Mouse (Mus musculus) heart, embryonic 11.5 days (tissue): Measurements from ENCODE around the gene Ms4a7. TPM values are rescaled to one million over a fixed set of nuclear protein-coding genes. Genes with fewer than 3 reads are reported as not detected.
A peak's percentile ranks its signal among the peaks of the same experiment; 100 is the strongest.
"Not testable (repeated sequence)": the region's sequence is repeated elsewhere in the genome, so short reads cannot be mapped to it uniquely, and the experiment has no call there.

Source experiments
- ATAC-seq: fragments of 200-750 bp; cut with Nextera tagmentation; replicated peaks from 2 replicates; pipeline ENCODE4 v1.8.0; 2017; ENCODE audit warnings: moderate library complexity; ENCODE audit not compliant: insufficient number of reproducible peaks, low FRiP score, low TSS enrichment
- H3K27ac ChIP-seq: fragments of 300-500 bp; sonication (generic); 2 replicates; pipeline ENCODE4 v1.5.1; 2014; ENCODE audit warnings: mild to moderate bottlenecking, low read depth, low read length
- H3K27me3 ChIP-seq: fragments of 300-500 bp; sonication (generic); 2 replicates; pipeline ENCODE4 v1.6.1; 2014; ENCODE audit warnings: mild to moderate bottlenecking, low read length, mixed read lengths; ENCODE audit not compliant: control insufficient read depth, insufficient read depth
- H3K36me3 ChIP-seq: fragments of 300-500 bp; sonication (generic); 2 replicates; pipeline ENCODE4 v1.6.1; 2014; ENCODE audit warnings: mild to moderate bottlenecking, low read length, moderate library complexity, mixed read lengths; ENCODE audit not compliant: control insufficient read depth, insufficient read depth
- H3K4me1 ChIP-seq: fragments of 300-500 bp; sonication (generic); 2 replicates; pipeline ENCODE4 v1.6.1; 2014; ENCODE audit warnings: low read length; ENCODE audit not compliant: control insufficient read depth, insufficient read depth
- H3K4me2 ChIP-seq: fragments of 300-500 bp; sonication (generic); 2 replicates; pipeline ENCODE4 v1.6.1; 2014; ENCODE audit warnings: mild to moderate bottlenecking, moderate library complexity
- H3K4me3 ChIP-seq: fragments of 300-500 bp; sonication (generic); 2 replicates; pipeline ENCODE4 v1.5.1; 2014; ENCODE audit warnings: low read depth, low read length
- H3K9ac ChIP-seq: fragments of 300-500 bp; sonication (generic); 2 replicates; pipeline ENCODE4 v1.6.1; 2014; ENCODE audit warnings: mild to moderate bottlenecking, low read depth, low read length, moderate library complexity
- H3K9me3 ChIP-seq: fragments of 300-500 bp; sonication (generic); replicated peaks from 2 replicates; pipeline ENCODE4 v1.6.1; 2016; ENCODE audit warnings: low read length; ENCODE audit not compliant: control insufficient read depth
- WGBS: fragments of 180-500 bp; shearing (Covaris S2); extraction: QIAGEN DNeasy Blood & Tissue Kit; methylation state at CpG from one replicate; pipeline ENCODE4 v1.1.7; 2014; ENCODE audit not compliant: insufficient replicate concordance; 5-methylcytosine and 5-hydroxymethylcytosine counted together
- polyA plus RNA-seq: library from polyadenylated mRNA; unstranded; fragments of >200 nt; fragmentation: Nextera tagmentation; extraction: Ambion mirVana; gene quantifications from 2 replicates; pipeline ENCODE4 v1.2.1, GENCODE M21; 2014

Gene Ms4a7
- polyA plus RNA-seq, 1 experiment from 2014 or later = 0.49 TPM

DNA sequence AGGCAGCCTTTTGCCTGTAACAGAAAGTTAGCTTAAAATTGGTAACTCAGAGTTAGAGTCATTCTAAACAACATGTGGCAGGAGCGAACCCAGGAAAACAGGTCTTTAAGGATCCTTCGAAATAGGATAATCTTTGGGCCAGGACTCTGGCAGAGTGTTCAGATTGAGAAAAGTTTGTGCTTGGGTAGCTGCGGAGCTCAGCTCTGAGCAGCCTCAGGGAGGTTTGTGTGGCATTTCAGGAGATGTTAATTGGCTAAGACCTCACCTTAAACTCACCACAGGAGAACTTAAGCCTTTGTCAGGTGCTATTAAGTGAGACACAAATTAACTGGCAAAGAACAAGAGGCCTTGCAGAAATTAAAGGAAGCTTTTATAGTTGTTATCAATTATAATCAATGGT lies 42.3 kb downstream of the Ms4a7 start:
- not testable (repeated sequence) for H3K4me1 ChIP-seq, ATAC-seq, H3K27me3 ChIP-seq, H3K27ac ChIP-seq, H3K9me3 ChIP-seq, H3K9ac ChIP-seq, H3K36me3 ChIP-seq
- Histone ChIP-seq H3K4me3 (peak overlapping the region; percentile 46), H3K4me2 (peak overlapping the region; percentile 62)
- 10% methylated on average over 3 of the region's 3 CpGs for WGBS

DNA sequence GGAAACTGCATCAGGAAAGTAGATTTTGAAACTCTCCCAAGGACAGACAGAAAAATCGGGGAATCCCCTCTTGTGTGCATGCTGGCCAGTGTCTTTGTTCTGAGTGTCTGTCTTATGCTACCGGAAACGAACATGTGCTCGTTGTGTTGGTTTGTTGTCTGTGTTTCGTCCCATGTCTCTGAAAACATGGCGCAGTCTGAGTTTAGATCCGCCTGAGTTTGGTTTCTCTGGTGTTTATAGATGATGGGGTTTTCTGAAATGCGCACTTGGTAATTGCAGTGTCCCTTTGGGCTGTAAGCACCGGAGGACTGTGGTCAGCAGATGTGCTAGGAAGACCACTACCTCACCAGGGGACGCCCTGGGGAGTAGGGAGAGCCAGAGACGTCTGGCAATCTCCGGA lies 43.0 kb downstream of the Ms4a7 start:
- no peaks in the 10 kb centered on the region for H3K27me3 ChIP-seq
- H3K9me3 ChIP-seq = no peaks in the 10 kb centered on the region
- no peaks in the 10 kb centered on the region for H3K36me3 ChIP-seq
- no peaks in the 10 kb centered on the region for H3K4me1 ChIP-seq
- no peak overlapping the region for H3K27ac ChIP-seq
- H3K9ac ChIP-seq = peak overlapping the region; percentile 71
- H3K4me2 ChIP-seq = peak overlapping the region; percentile 62
- H3K4me3 ChIP-seq = peak overlapping the region; percentile 46
- no peak for ATAC-seq
- WGBS = 4% methylated on average over 12 of the region's 12 CpGs

DNA sequence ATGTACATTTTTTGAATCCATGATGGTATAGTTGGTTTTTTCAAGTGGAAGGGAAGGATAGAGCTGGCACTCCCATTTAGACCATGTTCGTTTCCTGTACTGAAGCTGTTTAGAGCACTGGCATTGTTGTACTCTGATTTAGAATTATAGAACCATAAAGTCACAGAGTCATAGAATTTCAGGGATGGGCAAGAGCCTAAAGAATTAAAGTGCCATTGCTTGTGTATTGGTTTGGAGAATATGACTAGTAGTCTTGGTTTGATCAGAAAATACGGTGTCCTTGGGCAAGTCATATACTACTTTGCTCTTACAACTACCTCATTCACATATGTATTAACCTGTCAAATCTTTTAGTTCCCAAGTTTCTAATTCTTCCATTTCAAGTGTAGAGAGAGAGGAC lies 52.2 kb downstream of the Ms4a7 start, which contains the start of gene Ms4a5:
Ms4a5 (minus strand) TSS at position 101 of the 400 bp plus-strand sequence.
- Histone ChIP-seq H3K9me3 (no peaks in the 10 kb centered on the region), H3K4me1 (no peaks in the 10 kb centered on the region), H3K36me3 (no peaks in the 10 kb centered on the region), H3K27me3 (no peaks in the 10 kb centered on the region), H3K27ac (no peak within 1 kb of the TSS), H3K4me2 (no peak within 1 kb of the TSS), H3K4me3 (no peak within 1 kb of the TSS), H3K9ac (no peak within 1 kb of the TSS)
- no peak for ATAC-seq
- WGBS = 78% methylated on average over 2 of the region's 2 CpGs

DNA sequence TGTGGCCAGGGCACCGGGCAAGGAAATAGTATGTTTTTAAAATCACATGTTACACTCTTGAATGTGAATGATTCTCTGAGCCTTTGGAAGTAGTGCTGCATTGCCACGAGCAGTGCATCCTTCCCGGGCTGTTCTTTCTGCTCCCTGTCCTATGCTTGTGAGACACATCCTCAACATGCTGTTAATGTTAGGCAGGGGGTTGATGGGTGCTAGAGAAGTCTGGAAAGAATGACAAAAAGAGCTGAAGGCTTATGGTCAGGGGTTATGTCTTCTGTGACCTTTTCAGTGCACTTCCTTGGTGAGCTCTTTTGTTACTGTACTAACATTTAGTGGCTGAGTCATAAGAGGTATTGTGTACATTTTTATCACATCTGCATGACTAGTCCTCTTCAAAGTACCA lies 55.7 kb downstream of the Ms4a7 start:
- no peaks in the 10 kb centered on the region for H3K36me3 ChIP-seq
- no peaks in the 10 kb centered on the region for H3K27me3 ChIP-seq
- no peak overlapping the region for H3K9ac ChIP-seq
- ATAC-seq = no peak
- no peaks in the 10 kb centered on the region for H3K9me3 ChIP-seq
- 88% methylated on average over 3 of the region's 3 CpGs for WGBS
- H3K4me3 ChIP-seq = no peak overlapping the region
- no peak overlapping the region for H3K4me2 ChIP-seq
- no peaks in the 10 kb centered on the region for H3K4me1 ChIP-seq
- no peak overlapping the region for H3K27ac ChIP-seq

DNA sequence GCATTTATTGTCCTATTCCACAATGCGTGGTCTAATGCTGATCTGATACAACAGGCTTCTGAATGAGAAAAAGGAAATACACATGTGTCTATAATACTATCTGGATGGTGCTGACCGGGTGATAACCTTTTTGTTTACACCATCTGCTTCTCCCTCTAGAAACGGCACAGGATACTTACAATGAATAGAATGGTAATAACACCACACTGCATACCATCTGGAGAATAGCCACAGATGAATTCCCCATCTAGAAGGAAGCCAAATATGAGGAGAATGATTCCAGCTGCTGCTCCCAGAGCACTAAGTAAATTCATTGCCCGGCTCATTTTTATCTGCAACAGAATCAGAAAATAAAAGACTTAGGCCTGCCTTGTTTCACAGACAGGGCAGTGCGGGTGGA lies 59.5 kb downstream of the Ms4a7 start:
- H3K27me3 ChIP-seq = no peaks in the 10 kb centered on the region
- ATAC-seq = no peak
- no peak overlapping the region for H3K9ac ChIP-seq
- H3K4me1 ChIP-seq = no peaks in the 10 kb centered on the region
- H3K4me3 ChIP-seq = no peak overlapping the region
- no peaks in the 10 kb centered on the region for H3K36me3 ChIP-seq
- no peak overlapping the region for H3K4me2 ChIP-seq
- H3K9me3 ChIP-seq = no peaks in the 10 kb centered on the region
- H3K27ac ChIP-seq = no peak overlapping the region
- 61% methylated on average over 5 of the region's 5 CpGs for WGBS

Other genes with a start within 250 kb of the Ms4a7 start
- gene 1700017D01Rik, start 205.3 kb downstream of the Ms4a7 start, polyA plus RNA-seq = not detected in 2 replicates
- gene 1700025F22Rik, start 170.8 kb downstream of the Ms4a7 start, polyA plus RNA-seq = not detected in 2 replicates
- not detected in 2 replicates for gene Ms4a13, start 139.4 kb downstream of the Ms4a7 start, polyA plus RNA-seq
- gene Ms4a12, start 103.7 kb downstream of the Ms4a7 start, polyA plus RNA-seq = not detected in 2 replicates
- not detected in 2 replicates for gene Ms4a1, start 69.9 kb downstream of the Ms4a7 start, polyA plus RNA-seq
- not detected in 2 replicates for gene Ms4a5, start 52.3 kb downstream of the Ms4a7 start, polyA plus RNA-seq
- not detected in 2 replicates for gene Ms4a14, start 21.7 kb downstream of the Ms4a7 start, polyA plus RNA-seq
- gene Ms4a4a, start 39.4 kb upstream of the Ms4a7 start, polyA plus RNA-seq = 0.27 and 1.0 TPM in 2 replicates
- not detected in 2 replicates for gene Ms4a4c, start 68.6 kb upstream of the Ms4a7 start, polyA plus RNA-seq
- not detected in 2 replicates for gene Ms4a4b, start 107.4 kb upstream of the Ms4a7 start, polyA plus RNA-seq
- gene Ms4a6c, start 133.2 kb upstream of the Ms4a7 start, polyA plus RNA-seq = 0.21 and 0.77 TPM in 2 replicates
- gene Gm8369, start 149.8 kb upstream of the Ms4a7 start, polyA plus RNA-seq = not detected in 2 replicates
- gene Ms4a6b, start 180.4 kb upstream of the Ms4a7 start, polyA plus RNA-seq = 0.59 and 1.4 TPM in 2 replicates
- gene Ms4a4d, start 200.7 kb upstream of the Ms4a7 start, polyA plus RNA-seq = 0.44 and 0.56 TPM in 2 replicates